Mouse (Mus musculus) heart, embryonic 12.5 days (tissue): ENCODE results near the gene Sf3b6. TPM values are rescaled to one million over a fixed set of nuclear protein-coding genes. Genes with fewer than 3 reads are reported as not detected.
A peak's percentile ranks its signal among the peaks of the same experiment; 100 is the strongest.

Source experiments
- ATAC-seq: fragments of 200-750 bp; cut with Nextera tagmentation; 2 replicates; pipeline ENCODE4 v1.8.0; 2017; ENCODE audit warnings: moderate TSS enrichment, moderate library complexity; ENCODE audit not compliant: insufficient number of reproducible peaks, low FRiP score
- H3K27ac ChIP-seq: fragments of 300-500 bp; sonication (generic); 2 replicates; pipeline ENCODE4 v1.5.1; 2016; ENCODE audit warnings: mild to moderate bottlenecking, moderate library complexity; ENCODE audit not compliant: poor library complexity, severe bottlenecking
- H3K27me3 ChIP-seq: fragments of 300-500 bp; sonication (generic); replicated peaks from 2 replicates; pipeline ENCODE4 v1.6.1; 2016; ENCODE audit warnings: mild to moderate bottlenecking, moderate library complexity
- H3K36me3 ChIP-seq: fragments of 300-500 bp; sonication (generic); 2 replicates; pipeline ENCODE4 v1.6.1; 2016; ENCODE audit warnings: mild to moderate bottlenecking, moderate library complexity
- H3K4me1 ChIP-seq: fragments of 300-500 bp; sonication (generic); replicated peaks from 2 replicates; pipeline ENCODE4 v1.6.1; 2016; ENCODE audit warnings: mild to moderate bottlenecking
- H3K4me2 ChIP-seq: fragments of 300-500 bp; sonication (generic); 2 replicates; pipeline ENCODE4 v1.6.1; 2016; ENCODE audit warnings: mild to moderate bottlenecking, moderate library complexity
- H3K4me3 ChIP-seq: fragments of 300-500 bp; sonication (generic); 2 replicates; pipeline ENCODE4 v1.5.1; 2016; ENCODE audit warnings: mild to moderate bottlenecking
- H3K9ac ChIP-seq: fragments of 300-500 bp; sonication (generic); 2 replicates; pipeline ENCODE4 v1.6.1; 2016; ENCODE audit warnings: mild to moderate bottlenecking, moderate library complexity
- H3K9me3 ChIP-seq: fragments of 300-500 bp; sonication (generic); replicated peaks from 2 replicates; pipeline ENCODE4 v1.6.1; 2016; ENCODE audit warnings: mild to moderate bottlenecking, moderate library complexity
- WGBS: fragments of 180-500 bp; shearing (Covaris S2); methylation state at CpG from one replicate; pipeline ENCODE4 v1.1.7; 2016; 5-methylcytosine and 5-hydroxymethylcytosine counted together
- polyA plus RNA-seq: library from polyadenylated mRNA; unstranded; fragments of >200 nt; fragmentation: Nextera tagmentation; extraction: Ambion mirVana; gene quantifications from 2 replicates; pipeline ENCODE4 v1.2.1, GENCODE M21; 2016

Gene Sf3b6
- polyA plus RNA-seq, 1 experiment from 2014 or later: 160 TPM

- Histone ChIP-seq H3K27ac (no peak within 1 kb of the TSS), H3K4me1 (peaks cover 21% of the 10 kb centered on the region), H3K27me3 (no peaks in the 10 kb centered on the region), H3K4me2 (peak within 1 kb of the TSS; percentile 80), H3K4me3 (peak within 1 kb of the TSS; percentile 80), H3K9ac (peak within 1 kb of the TSS; percentile 77), H3K36me3 (no peaks in the 10 kb centered on the region), H3K9me3 (no peaks in the 10 kb centered on the region)
- ATAC-seq: peak; percentile 79
- 0% methylated on average over 36 of the region's 37 CpGs for WGBS
Measured at GRCm38 (mm10) chr12:4841392-4841887, 24.1 kb downstream of the Sf3b6 start, which contains the start of gene Fkbp1b. TSS of gene Fkbp1b (minus strand) at chr12:4841591.

- no peak overlapping the region for H3K9ac ChIP-seq
- no peak overlapping the region for H3K4me3 ChIP-seq
- 91% methylated on average over 8 of the region's 8 CpGs for WGBS
- peaks cover 21% of the 10 kb centered on the region for H3K4me1 ChIP-seq
- no peaks in the 10 kb centered on the region for H3K9me3 ChIP-seq
- no peaks in the 10 kb centered on the region for H3K27me3 ChIP-seq
- no peak for ATAC-seq
- H3K36me3 ChIP-seq: no peaks in the 10 kb centered on the region
- H3K4me2 ChIP-seq: no peak overlapping the region
- no peak overlapping the region for H3K27ac ChIP-seq
Measured at GRCm38 (mm10) chr12:4842456-4842855, 25.1 kb downstream of the Sf3b6 start.

- no peaks in the 10 kb centered on the region for H3K36me3 ChIP-seq
- 0% methylated on average over 30 of the region's 30 CpGs for WGBS
- no peaks in the 10 kb centered on the region for H3K27me3 ChIP-seq
- peaks cover 21% of the 10 kb centered on the region for H3K4me1 ChIP-seq
- peak; percentile 91 for ATAC-seq
- peak within 1 kb of the TSS; percentile 80 for H3K4me2 ChIP-seq
- peak within 1 kb of the TSS; percentile 74 for H3K27ac ChIP-seq
- no peaks in the 10 kb centered on the region for H3K9me3 ChIP-seq
- peak within 1 kb of the TSS; percentile 73 for H3K9ac ChIP-seq
- peak within 1 kb of the TSS; percentile 78 for H3K4me3 ChIP-seq
Measured at GRCm38 (mm10) chr12:4842890-4843597, 25.7 kb downstream of the Sf3b6 start, which contains the start of gene Wdcp. TSS of gene Wdcp (plus strand) at chr12:4843303.

- peaks cover 21% of the 10 kb centered on the region for H3K4me1 ChIP-seq
- ATAC-seq: peak; percentile 56; the same call in 1 of the 2 replicates
- H3K9ac ChIP-seq: peak overlapping the region; percentile 73
- no peaks in the 10 kb centered on the region for H3K27me3 ChIP-seq
- peak overlapping the region; percentile 78 for H3K4me3 ChIP-seq
- H3K9me3 ChIP-seq: no peaks in the 10 kb centered on the region
- peak overlapping the region; percentile 74 for H3K27ac ChIP-seq
- WGBS: under 1% methylated on average over 12 of the region's 12 CpGs
- no peaks in the 10 kb centered on the region for H3K36me3 ChIP-seq
- peak overlapping the region; percentile 68 for H3K4me2 ChIP-seq
Measured at GRCm38 (mm10) chr12:4843741-4844140, 26.4 kb downstream of the Sf3b6 start.

- no peak overlapping the region for H3K9ac ChIP-seq
- peaks cover 49% of the 10 kb centered on the region for H3K36me3 ChIP-seq
- no peaks in the 10 kb centered on the region for H3K27me3 ChIP-seq
- WGBS: 94% methylated on average over 5 of the region's 5 CpGs
- H3K4me1 ChIP-seq: peaks cover 12% of the 10 kb centered on the region
- H3K27ac ChIP-seq: no peak overlapping the region
- H3K4me2 ChIP-seq: no peak overlapping the region
- ATAC-seq: no peak
- 0 out of 2 replicates have a peak, but pooled peaks cover 5% of the 10 kb centered on the region for H3K9me3 ChIP-seq
- H3K4me3 ChIP-seq: no peak overlapping the region
Measured at GRCm38 (mm10) chr12:4856160-4856559, 38.8 kb downstream of the Sf3b6 start.

GRCm38 (mm10) chr12:4856834-4857233, 39.5 kb downstream of the Sf3b6 start:
- H3K4me1 ChIP-seq: peaks cover 17% of the 10 kb centered on the region
- H3K4me3 ChIP-seq: no peak overlapping the region
- no peak overlapping the region for H3K4me2 ChIP-seq
- 0 out of 2 replicates have a peak, but pooled peaks cover 5% of the 10 kb centered on the region for H3K9me3 ChIP-seq
- no peak overlapping the region for H3K9ac ChIP-seq
- H3K27ac ChIP-seq: no peak overlapping the region
- H3K36me3 ChIP-seq: peaks cover 43% of the 10 kb centered on the region
- no peak for ATAC-seq
- no peaks in the 10 kb centered on the region for H3K27me3 ChIP-seq
- 96% methylated on average over 2 of the region's 2 CpGs for WGBS

- peak; percentile 52 for ATAC-seq
- no peaks in the 10 kb centered on the region for H3K27me3 ChIP-seq
- H3K27ac ChIP-seq: peak overlapping the region; percentile 63
- H3K36me3 ChIP-seq: peaks cover 27% of the 10 kb centered on the region
- H3K9ac ChIP-seq: no peak overlapping the region
- 0 out of 2 replicates have a peak, but pooled peaks cover 5% of the 10 kb centered on the region for H3K9me3 ChIP-seq
- H3K4me1 ChIP-seq: peaks cover 35% of the 10 kb centered on the region
- 33% methylated on average over 11 of the region's 11 CpGs for WGBS
- no peak overlapping the region for H3K4me2 ChIP-seq
- no peak overlapping the region for H3K4me3 ChIP-seq
Measured at GRCm38 (mm10) chr12:4859241-4859914, 42.0 kb downstream of the Sf3b6 start.

GRCm38 (mm10) chr12:4862672-4863071, 45.3 kb downstream of the Sf3b6 start:
- Histone ChIP-seq H3K27me3 (no peaks in the 10 kb centered on the region; the same call in 1 of the 2 replicates), H3K4me3 (no peak overlapping the region), H3K36me3 (0 out of 2 replicates have a peak, but pooled peaks cover 9% of the 10 kb centered on the region), H3K9me3 (no peaks in the 10 kb centered on the region), H3K9ac (no peak overlapping the region), H3K4me1 (peaks cover 42% of the 10 kb centered on the region), H3K4me2 (no peak overlapping the region), H3K27ac (0 out of 2 replicates have a peak overlapping the region, but pooled peaks have one; percentile 32)
- 92% methylated on average over 4 of the region's 4 CpGs for WGBS
- ATAC-seq: no peak

- 0 out of 2 replicates have a peak overlapping the region, but pooled peaks have one; percentile 20 for H3K9ac ChIP-seq
- peak; percentile 72 for ATAC-seq
- H3K4me3 ChIP-seq: no peak overlapping the region
- H3K9me3 ChIP-seq: no peaks in the 10 kb centered on the region
- WGBS: 29% methylated on average over 4 of the region's 4 CpGs
- H3K4me1 ChIP-seq: peaks cover 42% of the 10 kb centered on the region
- peak overlapping the region; percentile 84 for H3K27ac ChIP-seq
- no peaks in the 10 kb centered on the region; the same call in 1 of the 2 replicates for H3K27me3 ChIP-seq
- 0 out of 2 replicates have a peak, but pooled peaks cover 5% of the 10 kb centered on the region for H3K36me3 ChIP-seq
- H3K4me2 ChIP-seq: peak overlapping the region; percentile 49
Measured at GRCm38 (mm10) chr12:4863654-4864337, 46.5 kb downstream of the Sf3b6 start.

GRCm38 (mm10) chr12:4864338-4864690, 47.0 kb downstream of the Sf3b6 start:
- Histone ChIP-seq H3K9me3 (no peaks in the 10 kb centered on the region), H3K36me3 (0 out of 2 replicates have a peak, but pooled peaks cover 5% of the 10 kb centered on the region), H3K4me3 (no peak overlapping the region), H3K27ac (peak overlapping the region; percentile 84; the same call in 1 of the 2 replicates), H3K4me2 (peak overlapping the region; percentile 49), H3K27me3 (no peaks in the 10 kb centered on the region; the same call in 1 of the 2 replicates), H3K9ac (0 out of 2 replicates have a peak overlapping the region, but pooled peaks have one; percentile 20), H3K4me1 (peaks cover 40% of the 10 kb centered on the region)
- WGBS: 45% methylated on average over 4 of the region's 4 CpGs
- no peak for ATAC-seq
